Mouse (Mus musculus): ENCODE results near the gene Sspn. TPM values are rescaled to one million over a fixed set of nuclear protein-coding genes. Genes with fewer than 3 reads are reported as not detected.

Sspn gene
- polyA plus RNA-seq, 1 experiment: 0.34 TPM

GRCm38 (mm10) chr6:145981074-145981473, 49.6 kb downstream of the Sspn start:
- H3K27me3 ChIP-seq (ENCODE audit: control insufficient read depth, insufficient read depth, low read length, poor library complexity, severe bottlenecking): 0 out of 2 replicates have a peak, but pooled peaks cover 1% of the 10 kb centered on the region
- TF ChIP-seq CTCF (IDR thresholded peaks at IDR 0.05; ENCODE audit: low read depth, low read length) (no peak), POLR2A (IDR thresholded peaks at IDR 0.05; ENCODE audit: insufficient read depth, low read length) (no peak), EP300 (IDR thresholded peaks at IDR 0.05; ENCODE audit: insufficient read depth, low read depth, low read length) (no peak)
- no peaks in the 10 kb centered on the region for H3K4me1 ChIP-seq (ENCODE audit: control insufficient read depth, insufficient read depth, low read length)
- no peak overlapping the region for H3K27ac ChIP-seq (ENCODE audit: insufficient read depth, low read length)
- H3K9ac ChIP-seq (ENCODE audit: low read depth, poor library complexity, severe bottlenecking): no peak overlapping the region
- no peaks in the 10 kb centered on the region for H3K9me3 ChIP-seq (replicated peaks; ENCODE audit: control insufficient read depth, insufficient read depth, low read length, poor library complexity, severe bottlenecking)
- no peaks in the 10 kb centered on the region for H3K36me3 ChIP-seq (ENCODE audit: control insufficient read depth, insufficient read depth, low read length, poor library complexity, severe bottlenecking)
- H3K4me3 ChIP-seq (ENCODE audit: low read depth, low read length): no peak overlapping the region

GRCm38 (mm10) chr6:145982335-145982734, 50.9 kb downstream of the Sspn start:
- TF ChIP-seq CTCF (IDR thresholded peaks at IDR 0.05; ENCODE audit: low read depth, low read length) (no peak), EP300 (IDR thresholded peaks at IDR 0.05; ENCODE audit: insufficient read depth, low read depth, low read length) (no peak), POLR2A (IDR thresholded peaks at IDR 0.05; ENCODE audit: insufficient read depth, low read length) (no peak)
- Histone ChIP-seq H3K9me3 (replicated peaks; ENCODE audit: control insufficient read depth, insufficient read depth, low read length, poor library complexity, severe bottlenecking) (no peaks in the 10 kb centered on the region), H3K27ac (ENCODE audit: insufficient read depth, low read length) (no peak overlapping the region), H3K36me3 (ENCODE audit: control insufficient read depth, insufficient read depth, low read length, poor library complexity, severe bottlenecking) (no peaks in the 10 kb centered on the region), H3K4me3 (ENCODE audit: low read depth, low read length) (no peak overlapping the region), H3K9ac (ENCODE audit: low read depth, poor library complexity, severe bottlenecking) (no peak overlapping the region), H3K27me3 (ENCODE audit: control insufficient read depth, insufficient read depth, low read length, poor library complexity, severe bottlenecking) (0 out of 2 replicates have a peak, but pooled peaks cover 1% of the 10 kb centered on the region), H3K4me1 (ENCODE audit: control insufficient read depth, insufficient read depth, low read length) (no peaks in the 10 kb centered on the region)

- Histone ChIP-seq H3K9ac (ENCODE audit: low read depth, poor library complexity, severe bottlenecking) (no peak overlapping the region), H3K27me3 (ENCODE audit: control insufficient read depth, insufficient read depth, low read length, poor library complexity, severe bottlenecking) (no peaks in the 10 kb centered on the region; the same call in 1 of the 2 replicates), H3K4me3 (ENCODE audit: low read depth, low read length) (no peak overlapping the region), H3K4me1 (ENCODE audit: control insufficient read depth, insufficient read depth, low read length) (no peaks in the 10 kb centered on the region), H3K9me3 (replicated peaks; ENCODE audit: control insufficient read depth, insufficient read depth, low read length, poor library complexity, severe bottlenecking) (no peaks in the 10 kb centered on the region), H3K36me3 (ENCODE audit: control insufficient read depth, insufficient read depth, low read length, poor library complexity, severe bottlenecking) (no peaks in the 10 kb centered on the region), H3K27ac (ENCODE audit: insufficient read depth, low read length) (no peak overlapping the region)
- TF ChIP-seq EP300 (IDR thresholded peaks at IDR 0.05; ENCODE audit: insufficient read depth, low read depth, low read length): no peak
- no peak for TF ChIP-seq POLR2A (IDR thresholded peaks at IDR 0.05; ENCODE audit: insufficient read depth, low read length)
Observed at GRCm38 (mm10) chr6:145990578-145990977, 59.1 kb downstream of the Sspn start.

GRCm38 (mm10) chr6:145992526-145992925, 61.1 kb downstream of the Sspn start:
- H3K4me3 ChIP-seq (ENCODE audit: low read depth, low read length): no peak overlapping the region
- no peaks in the 10 kb centered on the region for H3K36me3 ChIP-seq (ENCODE audit: control insufficient read depth, insufficient read depth, low read length, poor library complexity, severe bottlenecking)
- H3K9me3 ChIP-seq (replicated peaks; ENCODE audit: control insufficient read depth, insufficient read depth, low read length, poor library complexity, severe bottlenecking): no peaks in the 10 kb centered on the region
- H3K27ac ChIP-seq (ENCODE audit: insufficient read depth, low read length): no peak overlapping the region
- no peaks in the 10 kb centered on the region for H3K4me1 ChIP-seq (ENCODE audit: control insufficient read depth, insufficient read depth, low read length)
- H3K27me3 ChIP-seq (ENCODE audit: control insufficient read depth, insufficient read depth, low read length, poor library complexity, severe bottlenecking): no peaks in the 10 kb centered on the region; the same call in 1 of the 2 replicates
- no peak for TF ChIP-seq CTCF (IDR thresholded peaks at IDR 0.05; ENCODE audit: low read depth, low read length)
- TF ChIP-seq POLR2A (IDR thresholded peaks at IDR 0.05; ENCODE audit: insufficient read depth, low read length): no peak
- no peak for TF ChIP-seq EP300 (IDR thresholded peaks at IDR 0.05; ENCODE audit: insufficient read depth, low read depth, low read length)
- H3K9ac ChIP-seq (ENCODE audit: low read depth, poor library complexity, severe bottlenecking): no peak overlapping the region

- TF ChIP-seq POLR2A (IDR thresholded peaks at IDR 0.05; ENCODE audit: insufficient read depth, low read length) (no peak), CTCF (IDR thresholded peaks at IDR 0.05; ENCODE audit: low read depth, low read length) (no peak), EP300 (IDR thresholded peaks at IDR 0.05; ENCODE audit: insufficient read depth, low read depth, low read length) (no peak)
- Histone ChIP-seq H3K4me1 (ENCODE audit: control insufficient read depth, insufficient read depth, low read length) (no peaks in the 10 kb centered on the region), H3K9ac (ENCODE audit: low read depth, poor library complexity, severe bottlenecking) (no peak overlapping the region), H3K9me3 (replicated peaks; ENCODE audit: control insufficient read depth, insufficient read depth, low read length, poor library complexity, severe bottlenecking) (no peaks in the 10 kb centered on the region), H3K36me3 (ENCODE audit: control insufficient read depth, insufficient read depth, low read length, poor library complexity, severe bottlenecking) (no peaks in the 10 kb centered on the region), H3K27me3 (ENCODE audit: control insufficient read depth, insufficient read depth, low read length, poor library complexity, severe bottlenecking) (no peaks in the 10 kb centered on the region; the same call in 1 of the 2 replicates), H3K4me3 (ENCODE audit: low read depth, low read length) (no peak overlapping the region), H3K27ac (ENCODE audit: insufficient read depth, low read length) (no peak overlapping the region)
Observed at GRCm38 (mm10) chr6:145992985-145993384, 61.5 kb downstream of the Sspn start.

- Histone ChIP-seq H3K4me1 (ENCODE audit: control insufficient read depth, insufficient read depth, low read length) (no peaks in the 10 kb centered on the region), H3K27ac (ENCODE audit: insufficient read depth, low read length) (no peak overlapping the region), H3K4me3 (ENCODE audit: low read depth, low read length) (no peak overlapping the region), H3K9ac (ENCODE audit: low read depth, poor library complexity, severe bottlenecking) (no peak overlapping the region), H3K36me3 (ENCODE audit: control insufficient read depth, insufficient read depth, low read length, poor library complexity, severe bottlenecking) (no peaks in the 10 kb centered on the region), H3K9me3 (replicated peaks; ENCODE audit: control insufficient read depth, insufficient read depth, low read length, poor library complexity, severe bottlenecking) (no peaks in the 10 kb centered on the region), H3K27me3 (ENCODE audit: control insufficient read depth, insufficient read depth, low read length, poor library complexity, severe bottlenecking) (no peaks in the 10 kb centered on the region; the same call in 1 of the 2 replicates)
- TF ChIP-seq CTCF (IDR thresholded peaks at IDR 0.05; ENCODE audit: low read depth, low read length) (no peak), EP300 (IDR thresholded peaks at IDR 0.05; ENCODE audit: insufficient read depth, low read depth, low read length) (no peak), POLR2A (IDR thresholded peaks at IDR 0.05; ENCODE audit: insufficient read depth, low read length) (no peak)
Observed at GRCm38 (mm10) chr6:145998314-145999007, 67.0 kb downstream of the Sspn start.

All from ES-Bruce4 (cell line).